Mouse (Mus musculus): ENCODE data around the gene Gpr88.

- TF ChIP-seq CTCF (IDR thresholded peaks at IDR 0.05; ENCODE audit: low read depth, low read length): no peak
- no peak for TF ChIP-seq GATA2 (IDR thresholded peaks at IDR 0.05; ENCODE audit: borderline replicate concordance, low read depth, low read length)
- no peak for TF ChIP-seq GATA1 (IDR thresholded peaks at IDR 0.05; ENCODE audit: borderline replicate concordance, low read length)
- TF ChIP-seq POLR2AphosphoS5 (IDR thresholded peaks at IDR 0.05; ENCODE audit: insufficient replicate concordance, low read depth, low read length): no peak
These were observed 13.1 kb upstream of the Gpr88 start for GRCm38 (mm10) chr3:116266360-116266759.

Measured in G1E (cell line).